7 mouse cellular contexts compared by ENCODE assay signal in the genomic region with DNA sequence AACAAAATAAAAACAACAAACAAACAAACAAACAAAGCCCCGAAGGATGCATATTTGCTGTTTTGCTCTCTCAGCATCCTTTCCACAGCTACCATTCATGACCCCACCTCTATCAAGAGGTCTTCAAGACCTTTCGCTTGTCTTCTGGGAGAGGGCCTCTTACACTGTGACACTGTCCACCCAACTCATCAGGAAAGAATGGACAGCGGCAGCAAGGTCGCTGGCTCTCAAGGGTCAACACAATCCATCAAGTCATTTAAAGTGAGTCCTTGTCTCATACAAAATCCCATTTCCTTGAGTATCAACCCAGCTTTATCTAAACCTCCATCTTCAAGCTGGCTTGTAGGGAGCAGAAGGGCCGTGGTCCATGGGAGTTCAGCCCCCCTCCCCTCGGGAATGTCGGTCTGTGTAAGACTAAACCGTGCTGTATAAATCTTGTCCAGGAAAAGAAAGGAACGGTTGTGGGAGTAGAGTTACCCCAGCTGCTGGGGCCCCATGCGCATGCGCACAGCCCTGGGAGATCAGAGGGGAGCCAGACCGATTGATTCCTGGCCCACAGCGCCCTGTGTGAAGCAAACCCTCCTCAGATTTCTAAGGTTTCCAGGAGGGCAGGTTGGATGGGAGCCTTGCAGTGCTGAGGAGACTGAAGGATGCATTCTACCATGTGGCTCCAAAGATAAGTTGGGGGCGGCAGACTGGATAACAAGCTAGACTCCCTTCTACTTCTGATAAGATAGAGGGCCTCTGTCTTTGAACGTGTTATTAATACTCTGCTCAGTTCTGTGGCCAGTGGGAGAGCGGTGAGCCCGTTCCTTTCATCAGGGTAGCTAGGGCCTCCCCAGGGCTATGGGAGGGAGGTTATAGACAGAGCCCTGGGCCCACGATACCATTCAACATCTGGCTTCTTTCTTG.
DNase-seq lines count a peak whose midpoint lies in the region; ATAC-seq lines count a peak whose summit lies in the region.

No protein-coding gene starts in this region.

- H3K36me3 ChIP-seq in forebrain, embryonic 12.5 days (replicated peaks), result no peaks in the 10 kb centered on the region
- no peaks in the 10 kb centered on the region for H3K36me3 ChIP-seq in hindbrain, embryonic 15.5 days
- H3K36me3 ChIP-seq in liver, embryonic 13.5 days, result no peaks in the 10 kb centered on the region
- H3K36me3 ChIP-seq in neural tube, embryonic 11.5 days (ENCODE audit: control insufficient read depth, insufficient read depth, low read length), result no peaks in the 10 kb centered on the region

- 28% methylated on average over 18 of the region's 18 CpGs for WGBS in forebrain, embryonic 12.5 days
- WGBS in hindbrain, embryonic 15.5 days, result 18% methylated on average over 18 of the region's 18 CpGs
- WGBS in liver, embryonic 13.5 days (ENCODE audit: insufficient replicate concordance), result 26% methylated on average over 18 of the region's 18 CpGs
- 11% methylated on average over 18 of the region's 18 CpGs for WGBS in neural tube, embryonic 11.5 days

- peak overlapping the region; percentile 38; the same call in 1 of the 2 replicates for H3K9ac ChIP-seq in forebrain, embryonic 12.5 days
- H3K9ac ChIP-seq in hindbrain, embryonic 15.5 days, result no peak overlapping the region
- peak overlapping the region; percentile 44; the same call in 1 of the 2 replicates for H3K9ac ChIP-seq in liver, embryonic 13.5 days
- peak overlapping the region; percentile 41; the same call in 1 of the 2 replicates for H3K9ac ChIP-seq in neural tube, embryonic 11.5 days (ENCODE audit: low read length)

- DNase-seq in embryo, embryonic 10.5 days (ENCODE audit: low spot score), result peak; percentile 95
- DNase-seq in liver, embryonic 13.5 days, result peak; percentile 65
- DNase-seq in neural tube, embryonic 11.5 days (ENCODE audit: low spot score), result peak; percentile 92
- DNase-seq in left cerebral cortex, postnatal 25 days (ENCODE audit: low spot score in 2 of 2), result no peak

- peaks cover 17% of the 10 kb centered on the region for H3K4me1 ChIP-seq in forebrain, embryonic 12.5 days
- H3K4me1 ChIP-seq in hindbrain, embryonic 15.5 days (replicated peaks), result peaks cover 23% of the 10 kb centered on the region
- H3K4me1 ChIP-seq in liver, embryonic 13.5 days (replicated peaks), result peaks cover 22% of the 10 kb centered on the region
- peaks cover 11% of the 10 kb centered on the region for H3K4me1 ChIP-seq in neural tube, embryonic 11.5 days (ENCODE audit: control insufficient read depth, insufficient read depth, low read length)

- H3K27me3 ChIP-seq in forebrain, embryonic 12.5 days, result peaks cover 4% of the 10 kb centered on the region; the same call in 1 of the 2 replicates
- no peaks in the 10 kb centered on the region for H3K27me3 ChIP-seq in hindbrain, embryonic 15.5 days
- H3K27me3 ChIP-seq in liver, embryonic 13.5 days, result 0 out of 2 replicates have a peak, but pooled peaks cover 9% of the 10 kb centered on the region
- H3K27me3 ChIP-seq in neural tube, embryonic 11.5 days (ENCODE audit: control insufficient read depth, insufficient read depth, low read length), result no peaks in the 10 kb centered on the region

- H3K4me3 ChIP-seq in forebrain, embryonic 12.5 days (replicated peaks), result no peak overlapping the region
- no peak overlapping the region for H3K4me3 ChIP-seq in hindbrain, embryonic 15.5 days
- H3K4me3 ChIP-seq in liver, embryonic 13.5 days (replicated peaks), result peak overlapping the region; percentile 20
- peak overlapping the region; percentile 22; the same call in 1 of the 2 replicates for H3K4me3 ChIP-seq in neural tube, embryonic 11.5 days (ENCODE audit: low read depth, low read length)

- peak; percentile 70 for ATAC-seq in forebrain, embryonic 12.5 days (ENCODE audit: low FRiP score)
- ATAC-seq in hindbrain, embryonic 15.5 days (ENCODE audit: low FRiP score, low read depth), result peak; percentile 52; the same call in 1 of the 2 replicates
- ATAC-seq in liver, embryonic 13.5 days (ENCODE audit: low read depth), result peak; percentile 99
- peak; percentile 88 for ATAC-seq in neural tube, embryonic 11.5 days (ENCODE audit: insufficient read depth, low FRiP score, low TSS enrichment)
- ATAC-seq in frontal cortex, adult (ENCODE audit: low TSS enrichment), result no peak

- H3K27ac ChIP-seq in forebrain, embryonic 12.5 days, result peak overlapping the region; percentile 56
- peak overlapping the region; percentile 46; the same call in 1 of the 2 replicates for H3K27ac ChIP-seq in hindbrain, embryonic 15.5 days (replicated peaks)
- H3K27ac ChIP-seq in liver, embryonic 13.5 days, result peak overlapping the region; percentile 79
- H3K27ac ChIP-seq in neural tube, embryonic 11.5 days (ENCODE audit: low read depth, low read length), result peak overlapping the region; percentile 88

- no peaks in the 10 kb centered on the region for H3K9me3 ChIP-seq in forebrain, embryonic 12.5 days
- H3K9me3 ChIP-seq in hindbrain, embryonic 15.5 days, result no peaks in the 10 kb centered on the region
- no peaks in the 10 kb centered on the region for H3K9me3 ChIP-seq in liver, embryonic 13.5 days (replicated peaks)
- H3K9me3 ChIP-seq in neural tube, embryonic 11.5 days (ENCODE audit: control insufficient read depth, low read length), result no peaks in the 10 kb centered on the region

- intact Hi-C loops in left cerebral cortex, postnatal 25 days (cut with DNase I), result loop anchor here (5.0 kb wide), 2 partner anchors 140 to 450 kb away; no protein-coding TSS in a partner anchor

- H3K4me2 ChIP-seq in forebrain, embryonic 12.5 days, result peak overlapping the region; percentile 31
- peak overlapping the region; percentile 9; the same call in 1 of the 2 replicates for H3K4me2 ChIP-seq in hindbrain, embryonic 15.5 days
- H3K4me2 ChIP-seq in liver, embryonic 13.5 days, result peak overlapping the region; percentile 58
- peak overlapping the region; percentile 36 for H3K4me2 ChIP-seq in neural tube, embryonic 11.5 days (ENCODE audit: low read depth)

Comparison
In these comparisons a context has a peak if more than half of its experiments do, and no peak if none do; other contexts are left out.
1. DNase-seq: peak in embryo, embryonic 10.5 days (single experiment), liver, embryonic 13.5 days (single experiment) and neural tube, embryonic 11.5 days (single experiment); none in left cerebral cortex, postnatal 25 days (0 of 2).
2. H3K4me3 ChIP-seq: peak in liver, embryonic 13.5 days (single experiment) and neural tube, embryonic 11.5 days (single experiment); none in forebrain, embryonic 12.5 days (single experiment) and hindbrain, embryonic 15.5 days (single experiment).
3. Peak in every context shown above with its lines, with median percentiles within 50 percentile points of each other: H3K27ac ChIP-seq and H3K4me2 ChIP-seq.